Mouse (Mus musculus): ENCODE data around the gene Hck.

Hck gene

DNA sequence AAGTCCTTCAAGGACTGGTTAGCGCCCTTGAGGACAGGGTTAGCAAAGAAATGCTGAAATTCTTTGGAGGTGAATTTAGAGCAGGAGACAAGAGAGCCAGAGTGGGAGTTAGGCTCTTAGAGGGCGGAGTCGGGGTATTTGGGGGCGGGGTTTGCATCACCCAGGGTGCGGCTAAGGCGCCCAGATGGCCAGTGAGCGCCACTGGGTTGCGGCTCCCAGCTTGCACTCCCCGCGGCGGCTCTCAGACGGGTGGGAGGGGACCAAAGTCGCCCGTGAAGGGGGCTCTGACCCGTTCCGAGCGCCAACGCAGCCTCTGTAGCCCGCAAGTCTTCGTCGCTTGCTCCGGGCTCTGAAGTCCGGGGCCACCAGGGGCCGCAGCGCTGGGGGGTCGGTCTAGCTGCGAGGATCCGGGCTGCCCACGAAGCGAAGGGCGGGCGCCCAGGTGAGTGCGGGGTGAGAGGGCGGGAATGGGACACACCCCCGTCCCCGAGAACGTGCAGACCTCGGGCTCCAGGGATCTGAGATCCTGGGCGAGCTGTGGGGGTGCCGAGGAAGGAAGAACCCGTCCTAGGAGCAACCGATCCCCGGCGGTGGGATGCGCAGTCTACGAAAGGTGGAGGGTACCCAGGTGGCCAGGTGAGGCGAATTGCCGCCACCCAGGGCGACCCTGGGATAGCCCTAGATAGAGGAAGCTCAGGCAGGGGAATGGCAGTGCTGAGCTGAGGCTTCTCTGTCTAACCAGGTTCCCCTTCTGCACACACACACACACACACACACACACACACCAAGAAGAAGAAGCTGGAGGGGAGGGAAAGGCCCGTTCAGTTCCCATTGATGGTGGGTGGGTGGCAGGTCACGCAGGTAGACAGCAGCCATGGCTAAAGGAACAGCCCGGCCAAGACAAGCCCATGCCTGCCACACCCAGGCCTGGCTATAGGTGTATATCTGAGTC lies at the start of gene Hck:
Hck (plus strand) TSS at position 156 of the 952 bp plus-strand sequence.
- no peak for DNase-seq

DNA sequence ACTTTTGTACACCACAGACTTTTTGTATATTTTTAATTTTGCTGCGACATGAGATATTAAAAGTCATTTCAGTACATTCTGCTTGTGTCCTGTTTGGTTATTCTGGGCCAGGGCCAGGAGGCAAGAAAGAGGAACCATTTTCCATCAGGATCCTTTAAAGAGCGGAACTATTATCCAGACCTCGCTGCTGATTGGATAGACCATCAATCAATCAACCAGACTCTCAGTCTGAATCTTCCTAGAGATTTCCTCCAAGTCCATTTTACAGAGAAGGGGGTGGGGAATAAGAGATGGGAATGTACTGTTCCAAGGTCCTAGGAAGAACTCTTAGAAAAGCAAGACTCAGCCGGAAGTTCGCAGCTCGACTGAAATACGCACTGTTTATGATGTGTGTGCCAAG lies 48.1 kb upstream of the Hck start:
- no peak for DNase-seq

- no peak for DNase-seq
These were observed 44.9 kb upstream of the Hck start for GRCm38 (mm10) chr2:153063394-153063793.

DNA sequence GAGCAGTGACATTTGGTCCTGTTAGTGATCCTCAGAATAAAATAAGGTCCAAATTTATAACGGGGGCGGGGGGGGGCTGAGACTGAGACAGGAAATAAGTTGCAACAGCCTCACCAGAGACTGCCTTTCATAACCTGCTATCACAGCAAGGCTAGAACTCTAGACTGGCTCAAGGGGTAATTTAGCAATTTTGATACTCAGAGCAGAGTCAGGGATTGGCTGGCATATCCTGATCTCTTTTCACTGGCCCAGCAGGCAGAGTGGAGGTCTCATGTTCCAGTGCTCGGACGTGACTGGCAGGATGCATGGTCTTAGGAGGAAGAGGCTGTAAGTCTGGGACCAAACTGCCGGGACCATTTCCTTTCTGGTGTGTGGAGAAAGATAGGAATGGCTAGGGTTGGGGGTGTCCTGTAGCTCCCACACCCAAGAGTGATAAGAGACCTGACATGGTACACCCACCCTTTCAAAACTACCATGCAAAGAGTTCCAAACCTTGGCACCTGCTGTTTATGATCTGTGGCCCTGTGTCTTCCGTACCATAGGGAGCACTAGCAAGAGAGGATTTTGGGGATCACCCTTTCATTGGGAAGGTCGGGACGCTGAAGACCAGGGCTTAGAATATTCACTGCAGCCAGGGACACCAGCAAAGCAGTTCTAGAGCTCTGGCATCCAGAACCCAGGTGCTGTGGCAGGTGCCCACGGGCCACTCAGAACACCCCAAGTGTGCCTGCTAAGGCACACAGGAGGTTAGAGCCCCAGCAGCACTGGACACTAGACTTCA lies 43.9 kb upstream of the Hck start:
- no peak for DNase-seq

- DNase-seq = no peak
These were observed 42.3 kb upstream of the Hck start, which contains the start of gene Ccm2l for GRCm38 (mm10) chr2:153065747-153066508. Ccm2l (plus strand) TSS chr2:153065955.

DNA sequence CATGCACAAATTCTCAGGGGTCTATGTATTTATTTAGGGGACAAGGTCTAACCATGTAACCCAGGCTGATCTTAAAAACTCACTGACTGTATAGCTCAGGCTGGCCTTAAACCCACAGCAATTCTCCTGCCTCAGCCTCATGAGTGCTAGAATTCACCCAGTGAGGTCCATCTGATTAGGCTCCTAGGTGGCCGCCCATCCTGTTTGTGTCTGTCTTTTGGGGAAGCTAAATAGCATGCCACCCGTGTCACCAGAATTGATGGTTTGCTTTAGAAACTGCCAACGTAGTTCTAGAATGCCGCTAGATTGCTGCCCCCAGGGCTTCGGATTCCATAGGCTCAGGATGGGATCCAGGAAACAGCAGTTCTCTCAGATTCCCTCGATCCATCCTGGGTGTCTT lies 41.3 kb upstream of the Hck start:
- no peak for DNase-seq

GRCm38 (mm10) chr2:153070762-153071490 lies 37.3 kb upstream of the Hck start:
- DNase-seq = peak; percentile 60

GRCm38 (mm10) chr2:153071491-153072184 lies 36.6 kb upstream of the Hck start:
- no peak for DNase-seq

- no peak for DNase-seq
These were observed 33.6 kb upstream of the Hck start for GRCm38 (mm10) chr2:153074651-153075050.

GRCm38 (mm10) chr2:153075961-153076360 lies 32.3 kb upstream of the Hck start:
- peak; percentile 1 for DNase-seq

GRCm38 (mm10) chr2:153080841-153081523 lies 27.3 kb upstream of the Hck start:
- peak; percentile 90 for DNase-seq

- peak; percentile 2 for DNase-seq
These were observed 26.4 kb upstream of the Hck start for GRCm38 (mm10) chr2:153081866-153082265.

GRCm38 (mm10) chr2:153083275-153083674 lies 25.0 kb upstream of the Hck start:
- DNase-seq = no peak

- DNase-seq = no peak
These were observed 24.4 kb upstream of the Hck start for GRCm38 (mm10) chr2:153083824-153084223.

- peak; percentile 0 for DNase-seq
These were observed 23.8 kb upstream of the Hck start for GRCm38 (mm10) chr2:153084261-153084976.

DNA sequence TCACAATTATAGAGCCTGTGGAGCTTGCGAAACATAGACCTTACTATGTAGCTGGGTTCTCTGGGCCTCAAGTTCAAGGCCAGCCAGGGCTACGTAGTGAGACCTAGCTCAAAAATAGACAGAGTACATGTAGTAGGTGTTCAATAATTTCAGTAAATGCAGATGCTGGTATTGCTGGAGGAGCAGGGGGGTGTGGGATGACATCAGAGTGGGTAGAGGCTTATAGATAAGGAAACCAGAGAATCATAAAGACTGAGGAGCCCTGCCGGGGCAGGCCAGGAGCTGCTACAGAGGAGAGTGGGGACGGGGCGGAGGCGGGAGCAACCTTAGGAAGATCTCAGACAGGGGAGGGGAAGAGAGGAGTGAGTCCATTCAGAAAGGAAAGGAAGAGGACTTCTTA lies 22.7 kb upstream of the Hck start:
- no peak for DNase-seq

GRCm38 (mm10) chr2:153086166-153086565 lies 22.1 kb upstream of the Hck start:
- no peak for DNase-seq

- no peak for DNase-seq
These were observed 21.2 kb upstream of the Hck start for GRCm38 (mm10) chr2:153087091-153087490.

DNA sequence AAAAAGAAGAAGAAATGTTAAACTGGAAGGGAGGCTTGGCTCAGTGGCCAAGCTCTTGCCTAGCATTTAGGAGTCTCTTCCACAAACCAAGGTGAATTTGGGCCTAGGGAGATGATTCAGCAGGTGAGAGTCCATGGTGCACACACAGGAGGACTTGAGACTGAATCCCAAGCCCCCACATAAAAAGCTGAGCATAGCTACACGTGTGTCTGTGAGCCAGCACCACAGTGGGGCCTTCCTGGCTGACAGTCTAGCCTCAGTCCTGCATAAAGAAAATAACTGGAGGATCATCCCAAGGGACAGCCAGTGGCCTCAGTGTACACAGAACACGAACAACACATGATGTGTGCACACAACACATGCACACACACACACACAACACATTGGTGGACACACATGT lies 19.0 kb upstream of the Hck start:
- no peak for DNase-seq

- DNase-seq = no peak
These were observed 17.6 kb upstream of the Hck start for GRCm38 (mm10) chr2:153090551-153091165.
